Mouse (Mus musculus): ENCODE data around the gene Duox1. TPM values are rescaled to one million over a fixed set of nuclear protein-coding genes. Genes with fewer than 3 reads are reported as not detected.

Gene Duox1
- polyA plus RNA-seq, 1 experiment from 2014 or later = 0.15 TPM

GRCm38 (mm10) chr2:122305097-122305892 is 10.2 kb upstream of the Duox1 start:
- ATAC-seq = no peak
- no peak overlapping the region for H3K9ac ChIP-seq (ENCODE audit: low read depth, low read length)
- H3K4me1 ChIP-seq (ENCODE audit: control insufficient read depth, insufficient read depth, low read depth, low read length) = peaks cover 19% of the 10 kb centered on the region
- H3K27ac ChIP-seq (ENCODE audit: low read depth, low read length) = no peak overlapping the region
- no peaks in the 10 kb centered on the region for H3K36me3 ChIP-seq (ENCODE audit: control insufficient read depth, insufficient read depth, low read length)
- peaks cover 7% of the 10 kb centered on the region for H3K27me3 ChIP-seq (replicated peaks; ENCODE audit: control insufficient read depth, insufficient read depth, low read length)
- H3K4me2 ChIP-seq (ENCODE audit: low read length) = no peak overlapping the region
- WGBS = 86% methylated on average over 16 of the region's 16 CpGs
- no peak overlapping the region for H3K4me3 ChIP-seq (ENCODE audit: low read length)
- H3K9me3 ChIP-seq (ENCODE audit: control insufficient read depth, low read length) = no peaks in the 10 kb centered on the region

- peak; percentile 32; the same call in 1 of the 2 replicates for ATAC-seq
- no peak overlapping the region for H3K4me3 ChIP-seq (ENCODE audit: low read length)
- peaks cover 12% of the 10 kb centered on the region for H3K4me1 ChIP-seq (ENCODE audit: control insufficient read depth, insufficient read depth, low read depth, low read length)
- no peaks in the 10 kb centered on the region for H3K9me3 ChIP-seq (ENCODE audit: control insufficient read depth, low read length)
- H3K36me3 ChIP-seq (ENCODE audit: control insufficient read depth, insufficient read depth, low read length) = no peaks in the 10 kb centered on the region
- WGBS = 37% methylated on average over 4 of the region's 4 CpGs
- H3K27ac ChIP-seq (ENCODE audit: low read depth, low read length) = no peak overlapping the region
- H3K4me2 ChIP-seq (ENCODE audit: low read length) = no peak overlapping the region
- H3K9ac ChIP-seq (ENCODE audit: low read depth, low read length) = no peak overlapping the region
- H3K27me3 ChIP-seq (replicated peaks; ENCODE audit: control insufficient read depth, insufficient read depth, low read length) = peaks cover 4% of the 10 kb centered on the region; the same call in 1 of the 2 replicates
Observed at GRCm38 (mm10) chr2:122306184-122306583, 9.3 kb upstream of the Duox1 start.

- Histone ChIP-seq H3K4me1 (ENCODE audit: control insufficient read depth, insufficient read depth, low read depth, low read length) (peaks cover 3% of the 10 kb centered on the region), H3K27me3 (replicated peaks; ENCODE audit: control insufficient read depth, insufficient read depth, low read length) (peaks cover 6% of the 10 kb centered on the region), H3K27ac (ENCODE audit: low read depth, low read length) (no peak overlapping the region), H3K4me3 (ENCODE audit: low read length) (no peak overlapping the region), H3K4me2 (ENCODE audit: low read length) (no peak overlapping the region), H3K36me3 (ENCODE audit: control insufficient read depth, insufficient read depth, low read length) (no peaks in the 10 kb centered on the region), H3K9ac (ENCODE audit: low read depth, low read length) (no peak overlapping the region), H3K9me3 (ENCODE audit: control insufficient read depth, low read length) (no peaks in the 10 kb centered on the region)
- WGBS = 36% methylated on average over 3 of the region's 3 CpGs
- ATAC-seq = 0 out of 2 replicates have a peak, but pooled peaks have one; percentile 35
Observed at GRCm38 (mm10) chr2:122309647-122310046, 5.8 kb upstream of the Duox1 start.

- ATAC-seq = no peak
- Histone ChIP-seq H3K9me3 (ENCODE audit: control insufficient read depth, low read length) (no peaks in the 10 kb centered on the region), H3K27ac (ENCODE audit: low read depth, low read length) (no peak overlapping the region), H3K9ac (ENCODE audit: low read depth, low read length) (no peak overlapping the region), H3K4me3 (ENCODE audit: low read length) (no peak overlapping the region), H3K4me2 (ENCODE audit: low read length) (no peak overlapping the region), H3K4me1 (ENCODE audit: control insufficient read depth, insufficient read depth, low read depth, low read length) (peaks cover 3% of the 10 kb centered on the region), H3K27me3 (replicated peaks; ENCODE audit: control insufficient read depth, insufficient read depth, low read length) (peaks cover 8% of the 10 kb centered on the region), H3K36me3 (ENCODE audit: control insufficient read depth, insufficient read depth, low read length) (no peaks in the 10 kb centered on the region)
- WGBS = 43% methylated on average over 2 of the region's 2 CpGs
Observed at GRCm38 (mm10) chr2:122311561-122311960, 3.9 kb upstream of the Duox1 start.

- Histone ChIP-seq H3K4me2 (ENCODE audit: low read length) (peak overlapping the region; percentile 48), H3K27ac (ENCODE audit: low read depth, low read length) (no peak overlapping the region), H3K4me1 (ENCODE audit: control insufficient read depth, insufficient read depth, low read depth, low read length) (peaks cover 3% of the 10 kb centered on the region), H3K4me3 (ENCODE audit: low read length) (peak overlapping the region; percentile 19), H3K9me3 (ENCODE audit: control insufficient read depth, low read length) (no peaks in the 10 kb centered on the region), H3K27me3 (replicated peaks; ENCODE audit: control insufficient read depth, insufficient read depth, low read length) (peaks cover 8% of the 10 kb centered on the region), H3K9ac (ENCODE audit: low read depth, low read length) (no peak overlapping the region), H3K36me3 (ENCODE audit: control insufficient read depth, insufficient read depth, low read length) (no peaks in the 10 kb centered on the region)
- peak; percentile 40 for ATAC-seq
- WGBS = 4% methylated on average over 27 of the region's 27 CpGs
Observed at GRCm38 (mm10) chr2:122312722-122313417, 2.6 kb upstream of the Duox1 start.

GRCm38 (mm10) chr2:122313536-122313935 is 1.9 kb upstream of the Duox1 start, which contains the start of gene Duoxa1:
Gene Duoxa1, minus strand, starts transcription at chr2:122313730.
- H3K27me3 ChIP-seq (replicated peaks; ENCODE audit: control insufficient read depth, insufficient read depth, low read length) = peaks cover 8% of the 10 kb centered on the region

GRCm38 (mm10) chr2:122317384-122317783 is 1.9 kb downstream of the Duox1 start:
- Histone ChIP-seq H3K36me3 (ENCODE audit: control insufficient read depth, insufficient read depth, low read length) (no peaks in the 10 kb centered on the region), H3K9ac (ENCODE audit: low read depth, low read length) (no peak overlapping the region), H3K9me3 (ENCODE audit: control insufficient read depth, low read length) (no peaks in the 10 kb centered on the region), H3K27ac (ENCODE audit: low read depth, low read length) (no peak overlapping the region), H3K4me1 (ENCODE audit: control insufficient read depth, insufficient read depth, low read depth, low read length) (peaks cover 3% of the 10 kb centered on the region), H3K4me3 (ENCODE audit: low read length) (no peak overlapping the region), H3K4me2 (ENCODE audit: low read length) (no peak overlapping the region), H3K27me3 (replicated peaks; ENCODE audit: control insufficient read depth, insufficient read depth, low read length) (peaks cover 8% of the 10 kb centered on the region)
- ATAC-seq = no peak
- 81% methylated on average over 4 of the region's 4 CpGs for WGBS

More at GRCm38 (mm10) chr2:122313536-122313935, 1.9 kb upstream of the Duox1 start, which contains the start of gene Duoxa1:
- 3% methylated on average over 24 of the region's 24 CpGs for WGBS
- H3K4me3 ChIP-seq (ENCODE audit: low read length) = peak within 1 kb of the TSS; percentile 22
- H3K27ac ChIP-seq (ENCODE audit: low read depth, low read length) = no peak within 1 kb of the TSS
- ATAC-seq = no peak
- H3K9me3 ChIP-seq (ENCODE audit: control insufficient read depth, low read length) = no peaks in the 10 kb centered on the region
- H3K9ac ChIP-seq (ENCODE audit: low read depth, low read length) = no peak within 1 kb of the TSS
- H3K4me1 ChIP-seq (ENCODE audit: control insufficient read depth, insufficient read depth, low read depth, low read length) = peaks cover 3% of the 10 kb centered on the region
- H3K4me2 ChIP-seq (ENCODE audit: low read length) = peak within 1 kb of the TSS; percentile 48
- H3K36me3 ChIP-seq (ENCODE audit: control insufficient read depth, insufficient read depth, low read length) = no peaks in the 10 kb centered on the region

- no peak for ATAC-seq
- Histone ChIP-seq H3K27ac (ENCODE audit: low read depth, low read length) (no peak overlapping the region), H3K4me2 (ENCODE audit: low read length) (no peak overlapping the region), H3K9me3 (ENCODE audit: control insufficient read depth, low read length) (no peaks in the 10 kb centered on the region), H3K9ac (ENCODE audit: low read depth, low read length) (no peak overlapping the region), H3K4me3 (ENCODE audit: low read length) (no peak overlapping the region), H3K36me3 (ENCODE audit: control insufficient read depth, insufficient read depth, low read length) (no peaks in the 10 kb centered on the region), H3K4me1 (ENCODE audit: control insufficient read depth, insufficient read depth, low read depth, low read length) (no peaks in the 10 kb centered on the region), H3K27me3 (replicated peaks; ENCODE audit: control insufficient read depth, insufficient read depth, low read length) (no peaks in the 10 kb centered on the region)
- 70% methylated on average over 3 of the region's 3 CpGs for WGBS
Observed at GRCm38 (mm10) chr2:122323960-122324359, 8.5 kb downstream of the Duox1 start.

GRCm38 (mm10) chr2:122324586-122324985 is 9.1 kb downstream of the Duox1 start:
- no peaks in the 10 kb centered on the region for H3K27me3 ChIP-seq (replicated peaks; ENCODE audit: control insufficient read depth, insufficient read depth, low read length)
- no peaks in the 10 kb centered on the region for H3K36me3 ChIP-seq (ENCODE audit: control insufficient read depth, insufficient read depth, low read length)
- H3K9me3 ChIP-seq (ENCODE audit: control insufficient read depth, low read length) = no peaks in the 10 kb centered on the region
- no peak overlapping the region for H3K9ac ChIP-seq (ENCODE audit: low read depth, low read length)
- H3K4me2 ChIP-seq (ENCODE audit: low read length) = no peak overlapping the region
- H3K4me1 ChIP-seq (ENCODE audit: control insufficient read depth, insufficient read depth, low read depth, low read length) = no peaks in the 10 kb centered on the region
- H3K27ac ChIP-seq (ENCODE audit: low read depth, low read length) = no peak overlapping the region
- no peak overlapping the region for H3K4me3 ChIP-seq (ENCODE audit: low read length)
- 74% methylated on average over 3 of the region's 3 CpGs for WGBS
- no peak for ATAC-seq

All from hindbrain, embryonic 16.5 days (tissue).